Mouse (Mus musculus) embryo, embryonic 10.5 days (tissue): ENCODE data around the gene Hmgn2.
"Not testable (repeated sequence)": the region's sequence is repeated elsewhere in the genome, so short reads cannot be mapped to it uniquely, and the experiment has no call there.

ENCODE experiments used
- DNase-seq: peaks from one replicate; pipeline ENCODE4 v3.0.0-alpha.2; 2015; ENCODE audit warnings: low spot score

Gene Hmgn2

GRCm38 (mm10) chr4:133925204-133925603 is 43.2 kb downstream of the Hmgn2 start:
- DNase-seq = no peak

DNA sequence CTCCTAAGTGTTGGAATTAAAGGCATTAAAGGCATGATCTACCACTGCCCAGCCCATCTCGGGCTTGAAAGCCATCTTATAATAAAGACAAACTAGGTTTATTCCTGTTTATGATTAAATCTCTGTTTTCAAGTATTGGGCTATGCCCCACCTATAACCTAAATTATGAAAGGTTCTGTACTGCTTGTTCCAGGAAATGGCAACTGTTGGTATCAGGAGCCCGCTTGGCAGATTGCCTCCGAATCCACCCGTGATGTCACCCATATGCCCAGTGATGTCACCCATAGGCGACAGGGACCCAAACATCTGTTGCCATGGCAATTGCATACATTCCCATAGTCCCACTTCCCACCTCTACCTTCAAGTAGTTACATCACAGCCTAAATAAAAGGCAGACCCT is 44.7 kb downstream of the Hmgn2 start:
- DNase-seq = no peak

- not testable (repeated sequence) for DNase-seq
Observed at GRCm38 (mm10) chr4:133918093-133918825, 50.2 kb downstream of the Hmgn2 start.
